Mouse (Mus musculus) heart, embryonic 13.5 days (tissue): Measurements from ENCODE around the gene AC134908.4. TPM values are rescaled to one million over a fixed set of nuclear protein-coding genes. Genes with fewer than 3 reads are reported as not detected.

Experiments
- ATAC-seq: fragments of 200-750 bp; cut with Nextera tagmentation; 2 replicates; pipeline ENCODE4 v1.8.0; 2017; ENCODE audit warnings: moderate TSS enrichment; ENCODE audit not compliant: insufficient number of reproducible peaks, low FRiP score, low TSS enrichment; ENCODE audit errors: extremely low read depth
- H3K27ac ChIP-seq: fragments of 300-500 bp; sonication (generic); replicated peaks from 2 replicates; pipeline ENCODE4 v1.5.1; 2015; ENCODE audit warnings: moderate library complexity, mild to moderate bottlenecking, inconsistent platforms
- H3K27me3 ChIP-seq: fragments of 300-500 bp; sonication (generic); replicated peaks from 2 replicates; pipeline ENCODE4 v1.6.1; 2015; ENCODE audit warnings: mild to moderate bottlenecking, inconsistent platforms
- H3K36me3 ChIP-seq: fragments of 300-500 bp; sonication (generic); 2 replicates; pipeline ENCODE4 v1.6.1; 2015; ENCODE audit warnings: mild to moderate bottlenecking, inconsistent platforms
- H3K4me1 ChIP-seq: fragments of 300-500 bp; sonication (generic); 2 replicates; pipeline ENCODE4 v1.6.1; 2015; ENCODE audit warnings: inconsistent platforms
- H3K4me2 ChIP-seq: fragments of 300-500 bp; sonication (generic); 2 replicates; pipeline ENCODE4 v1.6.1; 2015; ENCODE audit warnings: inconsistent platforms, mild to moderate bottlenecking, moderate library complexity
- H3K4me3 ChIP-seq: fragments of 300-500 bp; sonication (generic); 2 replicates; pipeline ENCODE4 v1.5.1; 2015; ENCODE audit warnings: moderate library complexity, mild to moderate bottlenecking, inconsistent platforms
- H3K9ac ChIP-seq: fragments of 300-500 bp; sonication (generic); 2 replicates; pipeline ENCODE4 v1.6.1; 2015; ENCODE audit warnings: inconsistent platforms, mild to moderate bottlenecking, moderate library complexity
- H3K9me3 ChIP-seq: fragments of 300-500 bp; sonication (generic); 2 replicates; pipeline ENCODE4 v1.6.1; 2016; ENCODE audit warnings: inconsistent platforms
- WGBS: fragments of 180-500 bp; shearing (Covaris S2); methylation state at CpG from one replicate; pipeline ENCODE4 v1.1.7; 2015; ENCODE audit warnings: mixed read lengths; 5-methylcytosine and 5-hydroxymethylcytosine counted together
- polyA plus RNA-seq: library from polyadenylated mRNA; unstranded; fragments of >200 nt; fragmentation: Nextera tagmentation; extraction: Ambion mirVana; gene quantifications from 2 replicates; pipeline ENCODE4 v1.2.1, GENCODE M21; 2015

AC134908.4 gene
- polyA plus RNA-seq, 1 experiment from 2014 or later: not detected

GRCm38 (mm10) chr17:25760148-25760547, 35.3 kb downstream of the AC134908.4 start:
- WGBS: 64% methylated on average over 8 of the region's 8 CpGs
- Histone ChIP-seq H3K27me3 (peaks cover 24% of the 10 kb centered on the region; the same call in 1 of the 2 replicates), H3K4me2 (no peak overlapping the region), H3K36me3 (no peaks in the 10 kb centered on the region), H3K4me1 (peaks cover 15% of the 10 kb centered on the region), H3K9ac (no peak overlapping the region), H3K9me3 (no peaks in the 10 kb centered on the region), H3K4me3 (no peak overlapping the region), H3K27ac (no peak overlapping the region)
- no peak for ATAC-seq

GRCm38 (mm10) chr17:25757691-25758090, 37.8 kb downstream of the AC134908.4 start:
- Histone ChIP-seq H3K36me3 (no peaks in the 10 kb centered on the region), H3K4me2 (no peak overlapping the region), H3K4me3 (no peak overlapping the region), H3K27me3 (peaks cover 28% of the 10 kb centered on the region; the same call in 1 of the 2 replicates), H3K4me1 (peaks cover 15% of the 10 kb centered on the region), H3K27ac (peak overlapping the region; percentile 32; the same call in 1 of the 2 replicates), H3K9ac (no peak overlapping the region), H3K9me3 (no peaks in the 10 kb centered on the region)
- WGBS: 56% methylated on average over 3 of the region's 3 CpGs
- no peak for ATAC-seq

GRCm38 (mm10) chr17:25756378-25757242, 38.8 kb downstream of the AC134908.4 start:
- Histone ChIP-seq H3K4me3 (no peak overlapping the region), H3K27ac (peak overlapping the region; percentile 51), H3K4me1 (peaks cover 17% of the 10 kb centered on the region), H3K36me3 (no peaks in the 10 kb centered on the region), H3K4me2 (no peak overlapping the region), H3K27me3 (peaks cover 28% of the 10 kb centered on the region; the same call in 1 of the 2 replicates), H3K9me3 (no peaks in the 10 kb centered on the region), H3K9ac (no peak overlapping the region)
- no peak for ATAC-seq
- WGBS: 57% methylated on average over 9 of the region's 9 CpGs

GRCm38 (mm10) chr17:25755627-25756377, 39.7 kb downstream of the AC134908.4 start:
- H3K4me3 ChIP-seq: no peak overlapping the region
- no peaks in the 10 kb centered on the region for H3K36me3 ChIP-seq
- no peak overlapping the region for H3K4me2 ChIP-seq
- H3K4me1 ChIP-seq: peaks cover 24% of the 10 kb centered on the region
- no peak overlapping the region for H3K9ac ChIP-seq
- no peaks in the 10 kb centered on the region for H3K9me3 ChIP-seq
- no peak for ATAC-seq
- peaks cover 28% of the 10 kb centered on the region; the same call in 1 of the 2 replicates for H3K27me3 ChIP-seq
- H3K27ac ChIP-seq: peak overlapping the region; percentile 51
- 24% methylated on average over 4 of the region's 4 CpGs for WGBS

GRCm38 (mm10) chr17:25755086-25755485, 40.4 kb downstream of the AC134908.4 start:
- no peak overlapping the region for H3K9ac ChIP-seq
- WGBS: 80% methylated on average over 4 of the region's 4 CpGs
- H3K36me3 ChIP-seq: no peaks in the 10 kb centered on the region
- H3K4me3 ChIP-seq: no peak overlapping the region
- H3K27me3 ChIP-seq: peaks cover 26% of the 10 kb centered on the region; the same call in 1 of the 2 replicates
- no peak for ATAC-seq
- H3K9me3 ChIP-seq: no peaks in the 10 kb centered on the region
- H3K4me1 ChIP-seq: peaks cover 24% of the 10 kb centered on the region
- H3K27ac ChIP-seq: no peak overlapping the region
- H3K4me2 ChIP-seq: no peak overlapping the region

GRCm38 (mm10) chr17:25754241-25754640, 41.2 kb downstream of the AC134908.4 start, which contains the start of gene Msln:
Gene Msln (minus strand): TSS chr17:25754378.
- Histone ChIP-seq H3K4me1 (peaks cover 24% of the 10 kb centered on the region), H3K4me3 (no peak within 1 kb of the TSS), H3K36me3 (no peaks in the 10 kb centered on the region), H3K9me3 (no peaks in the 10 kb centered on the region), H3K27me3 (peaks cover 18% of the 10 kb centered on the region; the same call in 1 of the 2 replicates), H3K9ac (peak within 1 kb of the TSS; percentile 2; the same call in 1 of the 2 replicates), H3K27ac (no peak within 1 kb of the TSS), H3K4me2 (no peak within 1 kb of the TSS)
- no peak for ATAC-seq
- 73% methylated on average over 9 of the region's 9 CpGs for WGBS

- Histone ChIP-seq H3K9ac (peak overlapping the region; percentile 28; the same call in 1 of the 2 replicates), H3K36me3 (no peaks in the 10 kb centered on the region), H3K4me1 (peaks cover 20% of the 10 kb centered on the region), H3K4me3 (no peak overlapping the region), H3K4me2 (no peak overlapping the region), H3K27ac (no peak overlapping the region), H3K9me3 (no peaks in the 10 kb centered on the region), H3K27me3 (peaks cover 3% of the 10 kb centered on the region; the same call in 1 of the 2 replicates)
- 13% methylated on average over 5 of the region's 5 CpGs for WGBS
- no peak for ATAC-seq
Observed at GRCm38 (mm10) chr17:25751446-25751845, 44.0 kb downstream of the AC134908.4 start.

- H3K9ac ChIP-seq: no peak overlapping the region
- H3K4me1 ChIP-seq: peaks cover 9% of the 10 kb centered on the region
- no peaks in the 10 kb centered on the region for H3K36me3 ChIP-seq
- H3K4me3 ChIP-seq: no peak overlapping the region
- no peak for ATAC-seq
- 70% methylated on average over 6 of the region's 6 CpGs for WGBS
- no peak overlapping the region for H3K4me2 ChIP-seq
- H3K27ac ChIP-seq: no peak overlapping the region
- H3K9me3 ChIP-seq: no peaks in the 10 kb centered on the region
- H3K27me3 ChIP-seq: peaks cover 8% of the 10 kb centered on the region
Observed at GRCm38 (mm10) chr17:25749314-25749713, 46.1 kb downstream of the AC134908.4 start.

- Histone ChIP-seq H3K27ac (no peak overlapping the region), H3K9ac (no peak overlapping the region), H3K27me3 (peaks cover 11% of the 10 kb centered on the region), H3K9me3 (no peaks in the 10 kb centered on the region), H3K4me3 (no peak overlapping the region), H3K36me3 (no peaks in the 10 kb centered on the region), H3K4me1 (peaks cover 9% of the 10 kb centered on the region), H3K4me2 (no peak overlapping the region)
- no peak for ATAC-seq
- WGBS: 86% methylated on average over 4 of the region's 4 CpGs
Observed at GRCm38 (mm10) chr17:25748238-25748637, 47.2 kb downstream of the AC134908.4 start.

- no peak overlapping the region for H3K4me3 ChIP-seq
- H3K9ac ChIP-seq: no peak overlapping the region
- H3K27ac ChIP-seq: no peak overlapping the region
- H3K27me3 ChIP-seq: peaks cover 29% of the 10 kb centered on the region
- WGBS: 73% methylated on average over 10 of the region's 10 CpGs
- no peak overlapping the region for H3K4me2 ChIP-seq
- ATAC-seq: no peak
- H3K9me3 ChIP-seq: no peaks in the 10 kb centered on the region
- no peaks in the 10 kb centered on the region for H3K4me1 ChIP-seq
- no peaks in the 10 kb centered on the region for H3K36me3 ChIP-seq
Observed at GRCm38 (mm10) chr17:25744311-25744710, 51.1 kb downstream of the AC134908.4 start.

- Histone ChIP-seq H3K4me3 (no peak overlapping the region), H3K27me3 (peaks cover 34% of the 10 kb centered on the region), H3K4me1 (no peaks in the 10 kb centered on the region), H3K9me3 (no peaks in the 10 kb centered on the region), H3K9ac (no peak overlapping the region), H3K27ac (no peak overlapping the region), H3K36me3 (no peaks in the 10 kb centered on the region), H3K4me2 (no peak overlapping the region)
- WGBS: 84% methylated on average over 9 of the region's 9 CpGs
- no peak for ATAC-seq
Observed at GRCm38 (mm10) chr17:25743831-25744230, 51.6 kb downstream of the AC134908.4 start.
